Mouse (Mus musculus): ENCODE data around the gene Lpp.

Gene Lpp

DNA sequence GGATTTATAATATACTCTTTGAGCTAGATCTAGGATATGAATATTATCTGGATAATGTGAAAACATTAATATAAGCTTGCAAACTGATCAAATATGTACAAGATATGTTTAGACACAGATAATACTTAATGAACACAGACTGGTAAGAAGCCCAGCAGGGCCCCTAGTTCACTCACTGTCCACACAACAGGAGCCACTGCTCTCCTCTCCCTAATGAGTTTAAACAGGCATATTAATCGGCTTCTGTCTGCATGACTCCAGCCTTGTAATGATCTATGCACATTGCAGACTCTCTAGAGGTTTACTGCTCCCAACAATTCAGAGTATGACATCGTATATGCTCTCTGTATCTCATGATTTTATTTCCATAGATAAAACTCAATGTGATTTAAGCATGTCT is 243.6 kb downstream of the Lpp start:
- DNase-seq: no peak

DNA sequence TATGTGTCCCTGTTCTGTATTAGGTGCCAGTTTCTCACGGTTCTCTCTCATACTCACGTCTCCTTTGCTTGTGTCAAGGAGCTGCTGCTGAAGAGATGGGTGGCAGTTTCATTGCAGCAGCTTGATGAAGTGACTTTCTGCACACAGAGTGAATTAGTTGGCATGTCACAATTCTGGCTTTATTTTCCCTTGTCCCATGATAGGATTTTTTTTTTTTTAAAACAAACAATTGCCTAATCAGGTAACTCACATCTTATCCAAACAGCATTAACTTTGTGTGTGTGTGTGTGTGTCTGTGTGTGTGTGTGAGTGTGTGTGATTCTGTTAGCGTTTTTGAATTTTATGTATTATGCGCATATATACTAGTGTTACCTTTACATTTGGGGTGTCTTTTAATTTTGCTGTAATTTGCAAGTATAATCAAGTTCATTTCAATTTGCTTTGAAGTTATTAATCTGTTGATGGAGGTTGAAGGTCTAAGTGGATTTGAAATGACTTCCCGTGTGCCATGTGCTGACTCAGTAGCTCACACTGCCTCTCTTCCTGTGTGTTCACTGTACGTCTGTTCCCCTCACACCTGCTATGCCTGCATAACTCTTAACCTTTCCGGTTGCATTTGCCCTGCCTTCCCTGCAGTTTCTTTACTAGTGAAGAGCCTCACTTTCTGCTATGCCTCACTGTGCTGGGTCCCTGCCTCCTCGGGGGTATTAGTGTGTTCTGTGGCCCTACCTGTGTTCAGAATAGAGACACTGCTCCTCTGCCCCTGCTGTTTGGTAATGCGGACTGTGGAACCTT is 247.9 kb downstream of the Lpp start:
- DNase-seq: peak in 1 of 2 experiments; percentile 23

DNA sequence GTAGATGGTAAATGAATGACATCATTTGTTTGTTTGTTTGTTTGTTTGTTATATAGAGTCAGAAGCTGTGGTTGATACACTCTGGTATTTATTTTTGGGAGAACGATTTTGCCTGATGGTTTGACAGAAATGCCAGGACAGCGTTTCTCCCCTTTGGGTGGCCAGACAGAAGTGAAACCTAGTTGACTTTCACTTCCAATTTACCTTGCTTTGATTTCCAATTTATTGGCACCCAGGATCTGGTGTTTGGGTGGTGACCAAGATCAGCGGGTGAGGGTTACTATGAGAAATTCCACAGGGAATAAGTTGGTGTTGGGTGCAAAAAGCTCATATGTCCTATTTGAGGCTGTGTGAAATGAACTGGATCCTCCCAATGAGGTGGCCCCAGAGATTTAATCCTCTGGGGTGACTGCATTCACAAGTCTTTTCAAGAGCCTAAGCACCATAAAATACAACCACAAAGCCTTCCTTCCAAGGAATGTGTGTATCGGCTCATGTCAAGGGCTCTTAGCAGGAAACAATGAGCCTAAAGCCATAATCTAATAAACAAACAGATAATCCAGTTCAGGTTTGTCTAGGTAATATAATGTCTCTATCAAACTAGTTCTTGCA is 249.8 kb downstream of the Lpp start:
- DNase-seq: no peak

DNA sequence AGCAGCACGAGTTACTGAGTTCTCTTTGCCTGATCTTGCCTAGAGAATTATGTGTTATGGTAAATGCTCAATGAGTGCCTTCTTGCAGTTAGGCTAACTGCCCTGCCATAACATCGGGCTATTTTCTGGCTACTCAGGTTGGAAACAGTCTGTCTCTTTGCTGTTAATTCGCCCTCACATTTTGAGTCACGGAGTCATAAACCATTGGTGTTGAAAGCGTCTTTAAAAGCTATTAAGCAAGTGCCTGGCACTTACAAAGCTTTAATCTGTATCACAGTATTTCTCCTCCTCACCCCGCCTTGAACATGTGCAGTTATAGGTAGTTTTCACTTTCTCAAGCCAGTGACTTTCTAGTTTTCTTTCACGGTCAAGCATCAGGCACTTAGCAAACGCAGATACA is 250.8 kb downstream of the Lpp start:
- no peak for DNase-seq

DNA sequence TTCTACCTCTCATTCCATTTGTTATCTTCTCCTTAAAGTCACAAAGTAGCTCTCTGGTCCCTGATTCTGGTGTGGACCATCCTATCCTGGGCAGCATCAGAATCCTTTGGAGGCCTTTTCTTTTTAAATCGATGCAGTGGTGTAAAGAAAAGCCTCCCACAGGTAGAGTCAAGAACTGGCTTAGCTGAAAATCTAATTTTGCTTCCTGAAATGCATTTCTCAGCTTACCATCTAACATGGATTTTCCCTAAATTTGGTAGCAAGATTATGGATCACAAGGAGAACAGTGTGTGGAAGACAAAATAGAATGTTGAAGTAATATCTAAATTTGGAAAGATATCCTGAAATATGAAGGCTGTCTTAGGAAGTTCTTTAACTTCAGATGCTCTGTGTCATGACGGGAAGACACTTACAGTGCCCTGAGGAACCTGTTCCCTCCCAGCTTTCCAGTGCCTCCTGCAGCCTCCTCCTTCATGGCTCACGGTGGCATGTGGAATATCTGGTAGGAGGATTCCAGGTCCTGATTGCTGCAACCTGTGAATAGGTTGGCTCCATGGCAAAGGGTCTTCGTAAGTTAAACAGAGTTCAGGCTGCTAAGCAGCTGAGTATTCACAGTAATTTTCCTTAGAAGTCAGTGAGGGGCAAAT is 251.6 kb downstream of the Lpp start:
- DNase-seq: no peak

DNA sequence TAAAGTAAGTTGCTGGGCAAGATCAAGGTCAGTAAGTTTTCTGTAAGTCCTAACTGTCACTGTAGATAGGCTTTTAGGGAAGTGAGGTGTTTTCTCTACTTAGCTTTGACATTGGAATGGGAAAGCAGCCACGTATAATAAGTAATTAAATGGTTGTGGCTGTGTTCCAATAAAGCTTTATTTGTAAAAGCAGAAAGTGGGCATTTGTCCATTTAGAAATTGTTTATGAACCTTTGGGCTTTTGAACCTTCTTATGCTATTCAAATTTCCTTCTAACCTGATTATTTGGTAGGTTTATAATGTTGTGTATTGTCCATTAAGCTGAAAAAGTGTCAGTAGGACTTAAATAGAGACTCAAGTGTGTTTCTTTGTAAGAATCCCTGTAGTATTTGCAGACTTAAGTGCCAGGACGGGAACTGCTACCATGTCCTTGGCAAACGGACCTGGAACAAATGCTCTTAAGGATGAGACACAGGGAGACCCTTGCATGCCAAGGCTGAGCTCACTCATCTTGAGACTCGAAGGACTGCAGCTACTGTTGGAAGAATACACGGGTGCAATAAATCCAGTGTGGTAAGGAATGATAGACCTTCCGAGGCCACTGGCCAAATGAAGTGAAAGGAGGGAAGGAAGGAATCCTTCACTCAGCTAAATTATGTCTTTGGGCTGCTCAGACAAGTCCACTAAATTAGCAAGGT is 252.7 kb downstream of the Lpp start:
- no peak for DNase-seq

DNA sequence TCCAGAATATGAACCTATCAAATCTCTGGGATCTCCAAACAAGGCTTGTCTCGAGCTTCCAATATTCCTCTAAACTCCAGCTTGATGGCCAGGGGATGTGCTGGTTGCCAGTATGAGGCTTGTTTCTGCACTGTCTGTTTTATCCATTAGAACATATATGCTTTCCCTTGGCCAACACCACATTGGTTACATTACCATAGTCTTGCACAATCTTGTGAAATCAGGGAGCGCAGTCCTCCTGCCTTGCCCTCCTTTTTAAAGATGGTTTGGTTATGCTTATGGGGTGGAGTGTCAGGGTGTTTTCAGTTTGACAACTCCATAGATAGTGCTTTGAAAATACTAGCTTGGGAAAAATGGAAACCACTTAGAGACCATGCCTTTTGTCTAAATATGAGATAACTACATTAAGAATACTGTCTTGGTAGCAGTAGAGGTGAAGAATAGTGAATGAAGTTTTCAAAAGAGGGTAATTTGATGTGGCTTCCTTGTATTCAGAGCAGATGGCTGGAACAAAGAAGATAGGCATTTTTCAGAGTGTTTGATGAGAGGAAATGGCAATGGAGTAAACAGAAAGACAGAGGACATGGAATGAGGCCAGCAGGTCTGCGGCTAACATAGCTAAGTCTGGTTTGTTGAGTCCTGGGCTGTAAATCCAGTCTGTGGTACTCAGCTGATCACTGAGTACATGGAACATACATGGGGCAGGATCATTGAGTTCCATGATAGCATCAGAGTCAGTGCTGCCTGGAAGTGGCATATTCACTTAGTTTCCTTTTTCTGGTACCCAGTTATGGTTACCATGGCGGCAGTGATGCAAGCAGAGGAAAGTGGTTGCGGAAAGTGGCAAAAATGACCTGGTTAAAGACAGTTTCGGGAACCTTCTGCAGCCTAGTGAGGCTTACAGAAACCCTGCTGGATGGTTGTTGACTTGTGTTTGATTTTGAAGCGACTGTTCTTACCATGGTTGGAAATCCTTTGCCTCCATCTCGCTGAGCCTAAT is 258.6 kb downstream of the Lpp start:
- peak in 1 of 2 experiments; percentile 38 for DNase-seq

DNA sequence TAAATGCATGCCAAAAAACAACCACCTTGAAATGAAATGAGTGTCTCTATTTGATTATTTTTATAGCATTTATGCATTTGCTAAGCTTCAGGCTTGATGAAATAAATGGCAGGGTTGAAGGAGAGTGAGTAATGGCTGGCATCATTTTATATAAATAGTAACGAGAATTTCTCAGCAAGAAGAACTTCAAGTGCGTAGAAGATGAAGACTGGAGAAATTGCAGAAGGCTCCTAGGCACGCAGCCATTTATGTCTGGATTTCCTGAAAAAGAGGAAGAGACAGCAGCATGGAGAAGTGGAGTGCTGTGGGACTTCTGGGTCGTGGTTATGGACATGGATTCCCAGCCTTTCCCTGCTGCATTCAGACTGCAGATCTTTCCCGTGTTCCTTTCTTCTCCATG is 259.7 kb downstream of the Lpp start:
- peak in 1 of 2 experiments; percentile 39 for DNase-seq

DNA sequence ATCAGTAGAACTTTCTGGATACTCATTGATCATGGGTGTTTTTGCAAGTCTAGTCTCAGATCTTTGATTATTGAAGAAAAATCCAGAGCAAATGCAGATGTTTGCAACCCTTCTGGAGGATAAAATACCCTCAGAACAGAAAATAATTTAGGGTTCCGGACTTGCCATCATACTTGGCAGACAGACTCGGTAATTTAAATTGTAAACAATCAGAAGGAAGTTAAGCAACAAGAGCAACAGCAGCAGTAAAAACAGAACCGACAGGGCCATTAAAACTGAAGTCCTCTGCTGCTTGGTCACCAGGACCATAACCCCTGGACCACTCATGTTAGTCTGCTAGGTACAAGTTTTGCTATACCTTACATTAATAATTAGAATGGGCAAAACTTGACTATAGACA is 261.8 kb downstream of the Lpp start:
- no peak for DNase-seq

DNA sequence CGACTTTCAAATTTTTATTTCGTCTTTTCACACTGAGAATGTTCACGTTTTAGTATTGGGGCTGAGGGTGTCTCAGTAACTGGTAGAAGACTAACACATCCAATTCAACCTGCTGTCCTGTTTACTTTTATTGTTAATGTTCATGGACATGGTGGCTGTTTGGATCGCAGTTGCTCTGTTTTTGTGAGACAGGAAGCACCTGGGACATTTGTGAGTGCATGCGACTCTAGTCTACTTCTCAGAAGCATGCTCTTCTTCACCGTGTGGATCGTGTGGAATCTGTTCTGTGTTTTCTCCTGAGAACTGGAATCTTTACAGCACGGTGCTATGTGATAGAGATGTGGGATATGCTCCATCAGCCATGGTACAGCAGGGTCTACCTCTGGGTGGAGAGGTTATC is 262.7 kb downstream of the Lpp start:
- DNase-seq: no peak

DNA sequence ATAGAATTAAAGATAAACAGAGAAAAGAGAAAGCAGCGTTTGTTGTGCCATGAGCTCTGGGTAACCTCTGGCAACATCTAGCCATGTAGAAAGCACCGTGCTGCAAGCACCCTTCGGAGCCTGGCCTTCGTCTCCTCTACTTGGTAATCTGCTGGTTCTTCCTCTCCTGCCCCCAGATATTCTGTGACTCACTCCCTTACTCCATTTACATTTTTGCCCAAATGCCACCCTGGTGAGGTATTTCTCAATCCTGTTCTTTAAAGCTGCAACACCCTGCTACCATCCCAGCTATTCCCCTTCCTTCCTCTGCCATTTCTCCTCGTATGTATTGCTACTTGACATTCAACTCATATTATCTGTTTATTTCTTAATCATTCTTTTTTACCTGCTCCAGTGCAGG is 263.4 kb downstream of the Lpp start:
- DNase-seq: no peak

DNA sequence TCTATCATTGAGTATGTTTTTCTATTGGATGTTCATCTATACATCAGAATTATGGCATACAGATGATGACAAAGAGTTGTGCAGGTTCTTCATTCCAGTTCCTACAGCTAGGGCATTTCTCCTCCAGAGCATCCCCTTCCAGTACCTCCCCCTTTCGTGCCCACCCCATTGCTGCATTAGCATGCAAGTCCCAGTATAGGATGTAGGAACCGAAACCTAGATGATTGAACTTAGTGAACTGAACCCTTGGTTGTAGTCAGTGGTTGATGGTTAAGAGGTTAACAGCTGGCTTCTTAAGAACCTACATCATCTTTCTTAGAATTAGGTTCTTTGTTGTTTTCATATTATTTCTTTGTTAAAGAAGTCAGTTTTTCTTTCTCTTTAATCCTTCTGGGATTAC is 265.7 kb downstream of the Lpp start:
- no peak for DNase-seq

DNA sequence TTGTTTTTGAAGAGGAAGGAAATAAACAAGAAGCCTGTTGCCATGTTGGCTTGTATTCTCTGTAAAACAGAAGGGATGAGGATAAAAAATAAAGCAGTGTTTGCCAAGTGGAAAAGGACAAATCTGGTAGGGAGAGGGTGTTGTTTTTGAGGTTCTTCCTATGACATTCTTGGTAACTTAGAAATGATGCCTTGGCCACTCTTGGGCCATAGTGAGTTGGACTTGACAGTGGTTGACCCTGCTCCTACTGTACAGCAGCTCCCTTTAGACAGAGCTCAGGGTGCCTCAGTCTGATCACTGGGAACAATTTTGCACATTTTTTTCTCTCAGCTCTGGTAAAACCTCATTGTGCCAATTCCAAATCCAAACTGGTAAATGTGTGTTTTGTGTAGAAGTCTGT is 270.8 kb downstream of the Lpp start:
- DNase-seq: no peak

DNA sequence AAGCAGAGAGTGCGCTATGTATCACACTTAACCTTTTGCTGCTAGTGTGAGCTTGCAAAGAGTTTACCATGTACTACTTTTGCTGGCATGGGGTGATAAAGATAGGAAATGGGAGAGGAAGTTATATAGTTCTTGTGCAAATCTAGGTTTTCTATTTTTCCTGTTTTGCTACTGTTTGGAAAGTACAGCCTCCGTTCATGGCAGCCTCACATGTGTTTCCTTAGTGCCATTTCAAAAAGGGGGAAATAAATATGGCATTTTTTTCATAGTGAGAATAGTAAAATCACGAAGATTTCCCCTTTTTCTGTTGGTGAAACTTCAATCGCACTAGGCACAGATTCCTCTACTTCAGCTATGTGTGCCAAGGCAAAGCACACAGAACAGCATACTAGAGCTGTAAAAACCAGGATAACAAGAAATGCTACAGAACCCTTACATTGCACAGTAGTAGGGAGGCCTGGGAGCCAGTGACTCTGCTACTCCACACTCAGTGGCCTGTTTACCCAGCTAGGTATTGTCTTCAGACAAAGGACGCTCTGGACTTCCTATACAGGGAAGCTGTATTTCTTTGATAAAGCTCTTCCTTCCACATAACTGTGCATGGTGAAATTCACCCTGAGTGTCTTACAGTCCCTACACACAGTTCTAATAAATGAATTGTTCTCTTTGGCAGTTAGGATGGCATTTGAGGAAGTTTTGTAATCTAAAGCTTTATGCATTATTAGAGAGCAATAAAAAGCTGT is 276.6 kb downstream of the Lpp start:
- no peak for DNase-seq

DNA sequence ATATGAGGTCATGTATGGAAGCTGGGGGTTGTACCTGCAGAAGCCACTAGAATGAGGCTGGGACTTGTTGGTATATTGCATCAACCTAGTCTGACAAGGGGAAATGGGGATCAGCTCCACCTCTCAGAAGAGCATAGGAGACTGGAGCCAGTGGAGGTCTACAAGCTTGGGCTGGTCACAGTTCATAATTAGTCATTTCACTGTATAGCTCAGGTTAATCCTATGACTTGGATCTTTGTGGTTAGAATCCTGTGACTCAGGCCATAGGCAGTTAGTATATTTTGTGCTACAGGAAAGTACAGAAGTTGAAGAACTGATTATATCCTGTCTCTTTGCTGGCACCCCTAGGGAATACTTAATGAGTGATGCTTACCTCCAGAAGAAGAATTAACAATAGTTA is 285.6 kb downstream of the Lpp start:
- no peak for DNase-seq

DNA sequence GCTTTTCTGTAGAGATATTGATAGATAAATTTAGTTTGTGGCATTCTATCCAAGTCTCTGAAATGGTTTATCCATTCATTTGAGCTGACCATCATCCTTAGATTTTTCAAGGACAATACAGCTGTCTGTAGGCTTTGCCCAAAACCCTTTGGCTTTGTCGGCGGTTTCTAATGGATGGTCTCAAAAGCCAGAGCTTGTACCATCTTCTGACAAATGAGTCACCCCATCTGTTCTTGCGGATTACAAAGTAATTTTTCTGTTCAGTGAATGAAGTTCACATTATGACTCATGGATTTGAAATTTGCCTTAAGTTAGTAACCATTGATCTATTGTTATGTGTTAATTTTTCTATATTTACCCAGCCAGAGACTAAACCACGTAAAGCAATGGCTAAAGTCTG is 301.8 kb downstream of the Lpp start:
- DNase-seq: no peak

DNA sequence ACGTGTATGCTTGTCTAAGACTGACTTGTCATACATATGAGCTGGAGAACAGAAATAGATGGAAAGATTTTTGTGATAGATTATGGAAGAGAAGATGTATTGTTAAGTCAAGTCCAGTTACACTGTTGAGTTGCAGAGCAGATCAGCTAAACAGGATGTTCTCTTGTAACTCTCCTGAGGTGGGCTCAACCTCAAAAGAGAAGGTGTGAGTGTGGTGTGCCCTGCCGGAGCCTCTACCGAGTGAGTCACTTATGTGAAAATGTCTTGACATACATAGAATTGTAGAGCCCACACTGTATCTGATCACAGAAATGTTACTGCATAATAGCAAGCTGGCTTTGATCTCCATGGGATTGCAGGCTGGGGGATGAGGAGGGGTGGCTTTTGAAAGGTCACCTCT is 310.9 kb downstream of the Lpp start:
- no peak for DNase-seq

DNA sequence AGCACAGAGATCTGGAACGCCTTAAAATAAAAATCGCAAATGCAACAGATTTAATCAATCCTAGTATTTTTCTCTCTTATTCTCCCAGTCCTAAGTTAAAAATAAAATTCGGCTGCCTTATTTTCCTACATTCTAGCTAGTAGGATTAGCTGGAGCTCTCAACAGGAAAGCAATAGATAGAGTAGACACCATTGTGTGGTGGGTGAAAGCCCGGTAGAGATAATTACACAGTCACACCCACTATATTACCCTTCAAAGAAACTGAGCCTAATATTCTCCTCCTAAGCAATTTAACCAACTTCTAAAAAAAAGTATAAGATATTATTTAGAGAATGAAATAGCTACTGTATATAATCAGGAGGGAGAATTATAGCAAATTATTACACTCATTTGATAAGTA is 330.3 kb downstream of the Lpp start:
- DNase-seq: no peak

DNA sequence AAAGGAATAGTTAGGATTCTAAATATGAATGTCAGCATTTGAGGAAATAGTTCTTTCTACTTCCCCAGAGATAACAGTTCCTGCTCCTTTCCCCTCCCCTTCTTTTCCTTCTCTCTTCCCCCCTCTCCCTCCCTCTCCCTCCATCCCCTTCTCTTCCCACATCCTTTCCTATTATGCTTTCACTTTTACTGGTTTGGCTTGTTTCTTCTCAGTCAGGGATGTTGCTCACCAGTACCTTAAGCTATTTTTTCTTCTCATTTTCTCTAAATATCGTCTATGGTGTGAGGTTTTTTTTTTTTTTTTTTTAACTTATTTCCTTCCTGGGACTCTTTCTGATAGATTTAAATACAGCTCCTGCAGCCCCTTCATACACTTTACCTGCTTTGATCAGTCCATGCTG is 339.4 kb downstream of the Lpp start:
- DNase-seq: no peak

DNA sequence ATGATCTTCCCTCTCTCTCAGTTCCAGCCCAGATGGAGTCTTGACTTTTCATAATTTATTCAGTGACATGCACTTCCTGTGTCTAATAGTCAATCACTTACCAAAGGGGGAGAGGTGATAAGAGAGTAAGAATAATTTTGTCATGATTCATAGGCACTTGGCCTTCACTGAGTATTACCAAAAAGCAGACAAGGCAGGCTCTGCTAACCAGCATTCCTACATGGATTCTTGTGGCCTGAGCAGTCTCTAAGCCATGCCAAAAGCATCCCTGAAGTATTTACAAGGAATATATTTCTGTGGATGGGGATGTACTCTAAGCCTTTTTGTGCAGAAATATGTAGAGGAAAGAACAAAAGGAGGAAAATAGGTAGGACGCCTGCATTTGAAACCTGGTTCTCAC is 340.0 kb downstream of the Lpp start:
- no peak for DNase-seq

DNA sequence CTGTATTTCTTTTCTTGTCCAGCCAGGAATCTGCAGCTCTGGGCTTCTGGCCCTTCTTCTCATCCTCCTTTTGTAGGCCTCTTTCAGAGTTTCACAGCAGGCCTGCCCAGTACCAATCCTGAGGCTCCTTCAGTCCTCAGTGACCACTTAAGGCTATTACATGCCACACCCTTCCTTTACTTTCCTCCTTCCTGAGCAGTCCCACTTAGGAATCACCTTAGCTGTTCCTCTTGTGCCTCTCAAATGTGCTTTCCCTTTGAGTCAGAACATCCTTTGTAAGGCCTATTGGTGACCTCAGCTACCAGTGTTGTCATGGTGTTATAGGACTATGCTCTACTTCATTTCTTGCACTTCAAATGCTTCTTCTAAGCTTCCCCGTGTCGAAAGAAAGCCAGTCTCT is 342.4 kb downstream of the Lpp start:
- no peak for DNase-seq

Data from cerebellum, postnatal 25 days (tissue).